Mouse (Mus musculus) fibroblast of lung, adult 2 months (primary cell): ENCODE measurements around the gene Agbl4.

Source experiments
- DNase-seq: peaks from one replicate; pipeline ENCODE4 v3.0.0-alpha.2; 2011; ENCODE audit warnings: low read depth

Gene Agbl4

DNA sequence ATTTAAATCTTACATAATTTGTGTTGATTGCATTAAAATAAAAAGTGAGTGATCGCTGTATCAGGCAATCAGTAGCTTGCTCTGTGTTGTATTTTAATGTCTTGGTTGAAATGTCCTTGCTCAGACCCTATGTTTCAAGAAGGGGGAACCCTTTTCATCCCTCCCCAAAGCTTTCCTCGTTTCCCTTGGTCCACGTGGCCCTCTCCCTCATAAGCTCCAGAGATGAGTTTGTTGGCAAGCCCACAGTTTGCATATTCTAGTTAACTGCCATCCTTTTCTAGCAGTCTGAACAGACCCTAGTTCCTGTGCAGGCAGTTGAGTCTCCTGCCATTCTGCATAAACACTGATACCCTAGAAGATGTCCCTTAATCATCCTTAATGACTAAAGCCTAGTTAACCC is 1050.5 kb downstream of the Agbl4 start:
- no peak for DNase-seq

DNA sequence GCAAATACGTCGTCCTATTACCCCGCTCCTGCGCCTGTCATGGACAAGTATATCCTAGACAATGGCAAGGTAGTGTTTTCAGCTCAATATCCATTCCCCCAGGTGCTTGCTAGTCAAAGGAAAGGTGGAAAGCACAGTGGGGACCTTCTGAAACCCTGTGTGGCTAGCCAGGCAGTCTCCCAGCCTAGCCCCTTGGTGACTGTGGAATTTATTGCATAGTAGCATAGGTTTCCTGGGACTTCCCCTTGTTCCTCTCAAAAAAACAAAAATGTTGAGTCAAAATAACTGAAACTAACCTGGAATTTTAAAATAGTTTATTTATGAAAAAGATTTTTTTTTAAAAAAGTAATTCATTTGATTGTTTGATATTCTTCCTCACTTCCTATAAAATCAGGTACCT is 1051.1 kb downstream of the Agbl4 start:
- no peak for DNase-seq

DNA sequence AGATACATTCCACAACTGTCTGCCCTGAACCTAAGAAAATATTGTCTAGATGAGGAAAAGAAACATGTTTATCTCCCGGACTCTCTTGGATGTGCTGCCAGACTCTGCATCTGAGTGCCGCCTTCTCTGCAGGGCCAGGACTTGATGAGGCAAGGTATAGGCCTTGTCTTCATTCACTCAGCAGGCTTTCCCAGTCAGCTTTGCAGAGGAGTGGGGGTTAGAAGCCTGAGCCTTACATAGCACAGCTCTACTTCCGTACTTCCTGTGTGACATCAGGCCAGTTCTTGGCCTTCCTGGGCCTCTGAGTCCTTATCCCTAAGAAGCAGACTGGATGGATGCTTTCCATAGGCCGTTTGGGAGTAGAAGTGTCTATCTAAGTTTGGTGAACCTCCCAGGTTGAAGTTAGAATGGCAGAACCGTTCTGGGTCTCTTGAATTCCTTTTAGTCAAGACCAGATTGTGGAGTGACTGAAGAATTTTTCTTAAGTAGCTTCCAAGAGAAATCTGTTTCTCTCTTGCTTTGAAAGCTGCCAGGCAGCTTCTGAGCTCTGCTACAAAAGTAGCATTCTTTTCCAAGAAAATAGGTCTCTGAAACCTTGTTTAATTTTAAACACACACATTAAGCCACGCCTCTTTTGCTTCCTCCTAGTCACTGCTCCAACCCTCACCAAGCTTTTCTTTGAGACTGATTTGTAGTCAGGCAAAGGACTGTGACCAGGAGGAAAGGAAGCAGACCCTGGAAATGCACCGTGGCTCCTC is 1052.2 kb downstream of the Agbl4 start:
- DNase-seq = no peak

DNA sequence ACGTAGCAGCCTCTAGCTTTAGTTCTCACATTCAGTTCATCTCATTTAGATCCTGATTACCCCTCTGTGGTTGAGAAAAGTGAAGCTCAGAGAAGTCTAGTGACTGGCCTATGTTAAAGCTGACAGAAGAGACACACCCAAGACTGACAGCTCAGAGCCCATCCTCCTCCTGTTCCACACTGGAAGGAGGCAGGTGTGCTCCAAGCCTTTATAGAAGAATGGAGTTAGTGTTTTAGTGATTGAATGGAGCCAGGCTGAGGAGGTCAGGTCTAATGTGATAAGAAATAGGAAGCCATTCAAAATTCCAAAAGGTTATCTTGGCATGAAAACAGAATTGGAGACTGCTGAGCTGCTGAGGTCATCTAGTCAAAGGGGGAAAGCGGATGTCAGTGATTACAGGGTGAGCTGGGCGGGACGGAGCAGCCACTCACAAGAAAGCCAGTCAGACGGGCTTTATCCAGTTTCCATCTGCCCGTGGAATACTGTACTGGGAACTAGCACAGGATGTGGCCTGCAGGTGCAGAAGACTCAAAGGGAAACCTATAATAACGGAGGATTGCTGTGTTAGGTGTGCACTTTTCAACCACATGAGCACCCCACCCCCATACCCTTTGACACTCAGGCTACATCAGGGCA is 1053.9 kb downstream of the Agbl4 start:
- DNase-seq = no peak

DNA sequence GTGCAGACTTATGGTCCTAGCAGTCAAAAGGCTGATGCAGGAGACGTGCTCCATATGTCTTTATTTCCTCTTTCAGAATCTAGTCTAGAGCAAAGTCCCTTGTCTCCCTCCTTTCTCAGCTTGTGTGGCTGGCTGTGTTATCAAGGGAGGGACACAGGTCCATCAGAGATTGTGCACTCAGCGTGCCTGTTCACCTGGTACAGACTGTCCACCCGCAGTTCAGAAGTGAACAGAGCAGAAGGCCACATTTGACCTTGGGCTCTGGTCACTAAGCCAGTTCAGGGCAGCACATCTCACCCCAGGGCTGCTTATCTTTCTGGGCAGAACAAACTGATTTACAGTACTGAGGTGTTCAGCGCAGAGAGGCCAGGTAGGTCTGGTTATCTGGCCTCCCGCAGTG is 1054.7 kb downstream of the Agbl4 start:
- no peak for DNase-seq

DNA sequence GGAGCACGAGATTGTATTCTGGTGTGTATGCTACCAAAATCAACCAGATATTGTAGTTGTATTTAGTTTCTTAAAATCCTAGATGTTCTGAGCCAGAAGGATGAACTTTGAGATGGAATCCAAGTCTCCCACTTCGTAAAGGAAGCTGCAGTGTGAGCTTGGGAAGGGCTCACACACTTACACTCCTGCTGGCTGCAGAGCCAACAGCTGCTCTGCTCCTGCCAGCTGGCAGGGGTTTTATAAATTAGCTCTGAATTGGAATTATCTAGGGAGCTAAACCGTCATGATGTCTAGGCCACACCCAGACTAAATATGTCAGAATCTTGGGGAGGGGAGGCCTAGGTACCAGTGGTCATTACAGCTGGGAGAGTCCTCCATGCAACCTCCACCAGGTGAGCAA is 1055.8 kb downstream of the Agbl4 start:
- DNase-seq = no peak

DNA sequence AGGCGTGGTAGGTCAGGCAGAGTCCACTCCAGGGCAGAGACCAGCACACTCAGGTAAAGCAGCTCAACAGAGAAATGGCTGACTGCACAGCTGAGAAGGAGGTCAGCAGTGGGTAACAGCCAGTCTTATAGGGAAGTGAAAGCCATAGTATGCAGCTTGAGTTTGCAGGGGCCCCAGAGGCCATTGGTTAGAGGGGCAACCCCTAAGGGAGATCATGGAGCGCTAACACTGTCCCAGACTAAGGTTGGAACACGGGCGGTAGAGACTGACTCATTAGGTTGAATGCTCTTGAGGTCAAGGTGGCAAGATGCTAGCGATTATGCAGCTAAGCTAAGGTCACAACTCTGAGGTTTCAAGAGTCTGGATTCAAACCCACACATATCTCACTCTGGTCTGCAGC is 1058.2 kb downstream of the Agbl4 start:
- DNase-seq = no peak

DNA sequence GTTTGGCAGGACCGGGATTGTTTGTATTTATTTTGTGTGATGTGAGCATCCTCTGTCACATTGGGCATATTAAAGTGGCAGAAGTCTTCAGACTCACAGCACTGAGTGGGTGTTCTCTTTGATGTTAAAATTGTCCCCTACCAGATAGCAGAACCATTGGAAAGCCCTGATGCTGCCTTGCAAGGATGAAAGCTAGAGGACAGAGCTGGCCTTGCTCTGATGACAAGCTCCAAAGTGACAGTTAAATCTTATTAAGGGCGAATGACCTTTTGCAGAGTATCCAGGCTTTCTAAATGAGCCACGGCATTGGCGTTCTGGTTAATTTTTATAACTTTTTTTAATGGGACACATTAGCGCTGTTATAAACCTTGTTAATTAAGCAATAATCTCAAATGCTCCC is 1060.1 kb downstream of the Agbl4 start:
- no peak for DNase-seq

DNA sequence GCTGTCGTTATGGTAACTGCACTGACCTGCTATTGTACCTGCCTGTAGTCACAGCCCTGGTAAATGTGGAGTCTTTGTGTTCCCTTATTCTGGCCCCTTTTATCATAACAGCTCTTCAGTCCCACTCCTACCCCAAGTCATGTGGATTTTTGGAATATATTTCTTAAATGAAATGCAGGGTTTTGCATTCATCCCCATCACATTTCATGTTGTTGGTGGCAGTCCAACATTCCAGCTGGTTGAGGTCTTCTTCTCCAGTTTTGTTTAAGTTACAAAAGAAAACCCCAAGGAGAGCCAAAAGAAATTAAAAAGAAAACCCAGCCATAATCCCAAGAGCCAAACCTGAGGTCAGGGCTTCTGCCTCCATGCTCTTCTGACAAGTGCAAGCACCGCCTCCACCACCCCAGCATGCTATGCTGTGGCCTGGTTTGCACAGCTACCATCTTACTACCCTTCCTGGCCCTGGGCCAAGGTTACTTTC is 1069.9 kb downstream of the Agbl4 start:
- DNase-seq = no peak

DNA sequence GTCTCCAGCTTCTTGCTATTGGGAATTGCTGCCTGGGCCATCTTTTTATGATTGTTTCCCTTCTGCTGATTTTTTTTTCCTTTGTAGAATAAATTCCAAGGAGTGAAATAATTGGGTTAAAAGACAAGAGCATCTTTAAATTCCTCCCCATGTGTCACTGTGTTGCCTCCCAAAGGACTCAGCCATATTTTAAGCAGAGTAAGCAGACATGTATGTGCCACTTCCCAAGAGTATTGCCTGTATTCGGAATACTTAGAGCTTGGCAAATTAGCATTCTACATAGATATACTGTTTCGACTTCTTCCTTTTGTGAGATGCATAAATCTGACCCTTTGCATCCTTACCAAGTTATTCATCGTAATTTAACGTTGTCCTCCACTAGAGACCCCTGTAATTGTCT is 1070.3 kb downstream of the Agbl4 start:
- no peak for DNase-seq

DNA sequence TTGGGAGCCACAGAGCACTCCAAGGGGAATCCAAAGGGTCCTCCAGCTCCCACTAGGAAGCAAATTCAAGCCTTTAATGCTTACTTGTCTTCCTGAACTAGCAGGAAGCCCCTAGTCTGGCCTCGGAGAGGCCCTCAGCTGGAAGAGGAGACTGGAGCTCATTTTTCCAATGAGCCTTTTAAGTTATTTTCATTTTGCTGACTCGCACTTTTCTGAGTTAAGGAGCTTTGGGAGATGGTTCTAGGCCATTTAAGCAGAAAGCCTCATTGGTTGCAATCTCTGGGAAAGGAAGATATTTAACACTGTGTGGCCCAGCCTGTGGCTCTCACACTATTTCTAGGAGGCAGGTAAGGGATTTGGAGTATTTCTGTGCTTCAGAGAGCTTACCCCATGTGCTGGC is 1072.4 kb downstream of the Agbl4 start:
- no peak for DNase-seq

DNA sequence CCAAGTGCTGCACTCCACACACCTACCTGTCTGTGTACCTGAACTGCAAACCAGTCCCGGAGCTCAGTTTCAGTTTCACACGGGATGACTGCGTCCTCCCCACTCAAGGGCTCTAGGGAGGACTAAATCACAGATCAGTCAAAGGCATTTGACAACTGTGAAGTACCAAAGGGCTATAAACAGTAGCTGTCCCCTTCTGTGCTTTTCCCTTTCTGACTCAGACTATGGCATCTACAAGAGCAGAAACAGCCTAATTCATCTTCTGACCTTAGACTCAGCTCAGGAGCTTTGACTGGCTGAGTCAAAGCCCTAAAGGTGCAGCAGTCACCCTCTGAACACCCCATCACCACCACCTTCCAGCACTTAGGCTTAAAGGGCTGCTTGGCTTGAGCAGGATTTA is 1074.3 kb downstream of the Agbl4 start:
- DNase-seq = no peak

DNA sequence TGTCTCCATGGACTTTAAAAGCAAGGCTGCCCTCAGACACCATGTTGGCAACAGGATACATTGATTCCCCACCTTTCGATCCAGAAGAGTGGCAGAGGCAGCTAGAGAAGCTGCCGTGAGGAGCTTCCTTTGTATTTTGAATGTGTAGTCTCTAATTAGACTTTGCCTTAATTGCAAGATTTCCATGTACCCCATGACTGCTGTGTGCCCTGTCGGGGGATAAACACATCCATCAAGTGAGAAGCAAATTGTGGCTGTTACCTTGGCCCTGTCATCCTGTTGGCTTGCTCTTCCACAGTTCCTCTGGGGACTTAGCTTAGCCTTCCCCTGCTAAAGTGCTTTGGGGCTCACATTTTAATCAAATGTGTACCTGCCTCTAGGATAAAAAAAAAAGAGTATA is 1075.0 kb downstream of the Agbl4 start:
- no peak for DNase-seq

DNA sequence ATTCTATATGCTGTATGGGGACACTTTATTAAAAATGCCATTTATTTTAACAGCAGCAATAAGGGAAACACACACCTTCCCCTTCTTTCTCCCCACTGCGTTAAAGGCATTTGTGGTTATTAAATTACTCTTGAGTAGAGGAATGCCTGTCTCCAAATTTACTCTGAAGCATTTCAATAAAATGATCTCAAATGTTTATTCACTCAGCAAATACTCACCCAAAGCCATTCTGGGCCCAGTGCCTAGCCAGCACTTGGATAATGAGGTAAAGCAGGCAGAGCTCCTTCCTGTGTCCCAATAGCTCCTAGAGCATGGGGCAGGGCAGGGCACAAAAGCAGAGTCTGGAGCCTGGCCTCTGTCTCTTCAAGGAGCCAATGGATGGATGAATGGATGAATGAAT is 1075.6 kb downstream of the Agbl4 start:
- peak; percentile 54 for DNase-seq

DNA sequence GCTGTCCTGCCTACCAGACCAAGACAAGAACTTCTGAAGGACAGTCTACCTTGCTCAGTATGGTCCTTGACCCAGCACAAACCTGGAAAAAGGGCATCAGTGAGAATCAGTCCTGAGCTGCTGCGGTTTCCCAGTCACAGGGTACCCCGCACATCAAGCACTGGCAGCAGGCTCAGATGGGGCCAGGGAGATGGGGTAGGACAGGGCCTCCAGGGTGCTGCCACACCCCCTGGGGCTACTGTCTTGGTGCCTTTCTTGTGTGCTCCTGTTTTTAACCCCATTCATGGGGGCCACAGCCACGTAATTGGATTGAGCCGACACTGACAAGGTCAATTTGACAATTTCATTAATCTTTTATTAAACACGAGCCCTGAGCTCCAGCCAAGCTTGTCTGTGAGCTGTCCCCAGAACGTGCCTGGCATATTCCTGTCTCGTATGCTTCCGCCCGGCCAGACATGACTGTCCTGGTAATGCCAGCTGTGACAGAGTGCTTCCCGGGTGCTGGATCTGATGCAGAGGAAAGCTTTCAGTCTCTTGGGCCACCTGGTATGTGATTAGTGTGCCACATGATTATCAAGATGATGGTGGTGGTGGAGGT is 1078.0 kb downstream of the Agbl4 start:
- no peak for DNase-seq

DNA sequence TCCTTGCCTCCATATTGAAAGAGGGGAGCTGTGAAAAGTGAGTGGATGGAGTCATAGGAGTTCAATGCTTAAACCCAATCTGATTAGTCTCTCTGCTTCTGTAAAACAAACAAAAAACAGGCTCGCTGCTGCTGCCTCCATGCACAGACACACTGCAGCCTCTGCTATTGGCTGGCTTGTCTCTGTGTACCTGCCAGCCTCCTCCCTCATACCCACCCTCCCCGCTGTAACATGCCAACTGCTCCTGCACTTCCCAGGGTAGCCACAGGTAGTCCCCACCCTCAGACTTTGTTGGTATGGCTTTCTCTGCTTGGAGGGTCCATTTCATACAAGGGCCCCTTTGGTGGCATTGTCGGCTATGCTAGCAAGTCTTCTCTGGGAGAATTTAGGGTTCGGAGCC is 1080.0 kb downstream of the Agbl4 start:
- DNase-seq = no peak

DNA sequence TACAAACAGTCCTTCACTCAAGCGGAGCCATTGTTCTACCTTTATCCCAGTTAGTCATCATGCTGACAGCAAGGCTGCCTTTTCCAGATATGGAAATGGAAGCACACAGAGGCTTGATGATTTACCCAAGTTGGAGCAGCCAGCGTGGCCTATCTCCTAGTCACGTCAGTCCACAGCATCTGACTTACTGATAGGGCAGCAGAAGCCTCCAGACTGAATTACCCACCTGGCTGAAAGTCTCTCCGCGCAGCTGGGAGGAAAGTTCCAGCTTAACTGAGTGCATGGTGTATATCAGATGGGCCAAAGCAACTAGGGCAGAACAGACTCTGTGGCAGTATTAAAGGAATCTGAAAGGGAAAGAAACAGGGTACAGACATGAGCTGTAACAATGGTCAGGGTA is 1086.0 kb downstream of the Agbl4 start:
- no peak for DNase-seq

DNA sequence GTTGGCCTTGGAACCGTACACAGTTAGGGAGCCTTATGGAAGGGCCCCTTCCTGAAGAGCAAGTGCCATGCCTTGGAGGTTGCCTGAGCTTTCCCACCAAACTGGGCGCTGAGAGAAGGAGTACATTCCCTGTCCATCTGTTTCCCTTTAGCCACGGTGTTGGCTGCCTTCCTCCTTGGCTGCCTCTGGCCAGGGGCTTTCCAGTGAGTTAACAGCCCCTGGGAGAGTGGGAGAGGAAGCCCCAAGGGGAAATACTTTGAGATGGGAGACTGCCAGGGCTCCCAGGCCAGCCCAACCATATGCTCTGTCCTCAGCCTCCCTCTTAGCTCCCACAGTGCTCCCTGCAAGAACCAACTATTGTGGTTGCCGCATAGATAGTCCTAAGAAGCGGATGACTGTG is 1087.7 kb downstream of the Agbl4 start:
- peak; percentile 12 for DNase-seq

DNA sequence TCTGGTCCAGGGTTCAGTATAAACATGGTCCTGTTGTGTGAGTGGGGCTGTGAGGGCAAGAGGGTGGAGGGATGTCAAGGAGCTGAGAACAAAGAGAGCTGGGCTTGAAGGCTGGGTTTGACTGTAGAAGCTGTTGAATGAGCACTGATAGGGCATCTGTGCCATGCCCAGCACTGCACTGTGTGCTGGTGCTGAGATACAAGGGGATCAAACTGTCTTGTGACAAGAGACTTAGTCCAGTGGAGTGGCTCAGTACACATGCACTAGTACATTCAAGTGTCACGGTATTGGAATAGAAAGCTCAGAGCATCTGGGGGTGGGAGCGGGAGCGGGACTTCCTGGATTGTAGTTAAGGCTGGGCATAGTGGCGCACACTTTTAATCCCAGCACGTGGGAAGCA is 1088.7 kb downstream of the Agbl4 start:
- DNase-seq = no peak

DNA sequence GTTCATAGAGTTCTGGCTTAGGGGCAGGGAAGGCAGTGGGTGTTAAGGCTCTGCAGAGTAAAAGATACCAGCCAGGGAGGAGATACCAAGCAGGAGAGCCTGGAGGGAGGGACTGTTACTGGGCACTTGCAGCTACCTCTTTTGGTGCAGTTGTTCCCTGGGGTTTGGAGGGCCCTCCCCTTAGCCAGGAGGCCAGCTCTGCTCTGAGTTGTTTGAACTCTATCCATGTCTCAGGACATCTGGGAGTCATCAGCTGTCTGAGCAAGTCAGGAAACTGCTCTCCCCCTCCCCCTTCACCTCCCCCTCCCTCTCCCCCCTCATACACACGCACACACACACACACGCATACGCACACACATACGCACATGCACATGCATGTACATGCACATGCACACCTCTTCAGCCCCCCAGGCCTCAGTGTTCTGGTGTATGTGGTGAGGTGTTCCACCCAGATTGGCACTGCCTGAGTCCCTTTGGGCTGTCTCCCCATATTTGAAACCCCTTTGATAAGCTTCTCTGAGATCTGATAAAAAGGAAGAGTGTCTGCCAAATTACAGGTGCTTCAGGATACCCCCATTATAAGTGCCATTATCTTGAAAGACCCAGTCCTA is 1089.9 kb downstream of the Agbl4 start:
- no peak for DNase-seq

DNA sequence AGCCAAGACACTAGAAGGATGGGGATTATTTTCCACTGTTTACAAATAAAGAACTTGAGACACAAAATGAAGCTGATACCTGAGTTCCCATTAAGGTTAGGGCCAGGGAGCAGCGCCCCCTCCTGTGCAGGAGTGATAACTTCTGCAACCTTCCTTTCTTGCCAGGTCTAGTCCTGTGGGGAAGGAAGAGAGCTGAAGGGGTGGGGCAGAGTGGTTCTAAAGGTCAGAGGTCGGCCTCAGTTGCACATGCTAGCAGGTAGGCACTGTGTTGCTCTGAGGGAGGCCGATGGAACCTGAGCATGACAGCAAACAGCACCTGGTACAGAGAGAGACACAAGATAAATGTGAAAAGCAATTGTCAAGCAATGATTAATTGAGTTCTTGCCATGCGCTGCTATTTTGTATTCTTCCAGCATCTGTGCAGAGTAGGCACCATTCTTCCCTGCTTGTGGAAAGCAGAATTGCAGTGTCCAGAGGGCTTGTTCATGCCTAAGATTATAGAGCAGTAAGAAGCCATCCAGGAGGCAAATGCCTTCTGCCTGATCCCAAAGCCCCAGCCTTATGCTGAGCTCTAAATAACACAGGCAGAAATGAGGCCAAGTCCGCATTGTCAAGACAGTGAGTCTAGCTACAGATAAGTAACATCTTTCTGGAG is 1096.4 kb downstream of the Agbl4 start:
- no peak for DNase-seq

DNA sequence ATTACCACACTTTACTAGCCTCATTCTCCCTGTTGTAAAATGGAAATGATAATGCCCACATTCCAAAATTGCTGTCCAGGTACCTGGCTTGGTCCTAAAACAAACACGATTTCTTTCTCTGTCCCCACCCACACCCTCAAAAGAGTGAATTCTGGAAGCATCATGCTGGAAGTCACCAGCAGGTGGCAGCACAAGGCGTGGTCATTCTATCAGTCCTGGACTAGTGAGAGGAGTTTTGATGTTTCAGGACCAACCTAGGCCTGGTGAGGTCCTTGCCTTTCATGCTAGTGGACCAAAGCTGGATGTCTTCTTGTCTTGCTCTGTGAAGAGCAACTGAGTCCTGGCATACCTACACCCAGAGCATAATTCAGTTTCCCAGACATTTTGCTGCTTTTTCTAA is 1098.5 kb downstream of the Agbl4 start:
- DNase-seq = peak; percentile 19

DNA sequence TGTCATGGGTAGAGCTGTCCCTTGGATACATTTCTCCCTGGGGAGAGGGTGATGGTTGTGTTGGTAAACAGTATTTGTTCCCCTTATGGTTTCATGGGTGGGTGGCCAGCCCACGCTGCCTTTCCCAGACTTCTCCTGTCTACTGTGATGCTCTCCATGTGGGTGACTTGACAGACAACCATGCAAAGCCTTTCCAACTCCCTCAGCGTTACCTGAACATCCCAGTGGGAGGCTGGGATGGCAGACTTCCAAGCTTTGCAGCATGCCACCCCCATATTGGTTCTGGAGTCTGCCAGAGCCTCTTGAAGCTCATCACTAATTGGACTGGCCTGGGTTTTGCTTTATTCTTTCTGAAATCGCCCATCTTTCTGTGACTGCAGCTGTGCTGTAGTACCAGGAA is 1101.3 kb downstream of the Agbl4 start:
- DNase-seq = no peak
